Mouse (Mus musculus): Measurements from ENCODE around the gene Mapt.

DNA sequence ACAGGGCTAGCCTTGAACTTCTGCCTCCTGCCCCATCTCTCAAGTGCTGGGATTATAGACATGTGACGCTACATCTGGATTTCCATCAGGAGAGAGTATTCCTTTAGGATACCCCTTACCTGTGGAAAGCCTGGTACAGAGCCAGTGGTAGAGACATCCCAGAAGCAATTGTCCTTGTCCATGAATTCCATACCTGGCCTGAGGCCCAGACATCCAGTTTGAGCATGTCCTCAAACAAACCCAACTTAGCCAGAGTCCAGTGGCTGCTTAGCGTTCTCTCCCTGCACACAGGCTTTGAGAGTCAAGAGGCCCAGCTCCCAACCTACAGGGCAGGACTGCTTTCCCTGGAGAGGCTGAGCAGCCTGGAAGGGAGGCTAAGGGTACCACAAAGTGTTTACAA lies 25.0 kb downstream of the Mapt start:
- TF ChIP-seq POLR2A (IDR thresholded peaks at IDR 0.05; ENCODE audit: borderline replicate concordance, extremely low read depth, low read depth, low read length) (no peak), CTCF (IDR thresholded peaks at IDR 0.05; ENCODE audit: insufficient read depth, low read length) (no peak)
